14 mouse cellular contexts compared by ENCODE assay signal in the genomic region with DNA sequence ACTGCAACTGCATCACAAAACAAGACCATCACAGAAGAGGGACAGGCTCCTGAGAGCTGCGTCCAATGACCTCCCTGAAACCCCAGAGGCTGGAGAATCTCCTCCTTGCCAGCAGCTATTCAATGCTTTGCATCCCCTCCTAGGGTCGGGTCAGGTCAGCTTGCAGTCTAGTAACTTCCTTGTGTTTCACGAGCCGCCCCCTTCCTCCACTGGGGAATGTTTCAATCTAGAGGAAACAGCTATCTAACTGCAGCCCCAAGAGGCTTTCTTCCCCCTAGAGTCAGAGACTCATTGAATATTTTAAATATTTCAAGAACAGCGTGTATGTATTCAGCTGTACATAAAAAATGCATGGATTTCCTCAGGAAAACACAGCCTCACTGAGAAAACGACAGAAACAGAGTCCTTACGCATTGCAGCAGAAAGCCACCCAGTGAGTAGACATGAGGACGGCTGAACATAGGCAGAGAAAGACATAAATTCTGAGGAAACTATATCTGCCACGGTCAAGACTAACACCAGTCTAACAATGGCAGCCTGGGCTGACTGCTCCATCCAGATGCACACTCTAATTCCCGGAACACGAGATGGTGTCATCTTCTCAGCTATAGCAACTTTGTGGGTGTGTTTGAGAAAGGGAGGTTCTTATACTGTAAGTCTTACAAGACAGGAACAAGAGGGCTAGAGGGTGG.
DNase-seq lines count a peak whose midpoint lies in the region; ATAC-seq and TF ChIP-seq lines count a peak whose summit lies in the region.
"Had no signal": no experiment of that assay in that cellular context is flagged by ENCODE, and none has a peak within 500 bp of the region (broad histone marks: within the 10 kb centered on the region; RNA-seq: fewer than 3 reads in every experiment).

No protein-coding gene starts in this region.

- WGBS in limb, embryonic 14.5 days: 49% methylated on average over 11 of the region's 11 CpGs
- 70% methylated on average over 11 of the region's 11 CpGs for WGBS in limb, embryonic 10.5 days
- WGBS in heart, embryonic 15.5 days: 48% methylated on average over 11 of the region's 11 CpGs
- 21% methylated on average over 11 of the region's 11 CpGs for WGBS in kidney, embryonic 15.5 days

- H3K36me3 ChIP-seq in limb, embryonic 14.5 days (ENCODE audit: control insufficient read depth, insufficient read depth, low read length): no peaks in the 10 kb centered on the region
- no peaks in the 10 kb centered on the region for H3K36me3 ChIP-seq in limb, embryonic 10.5 days
- no peaks in the 10 kb centered on the region for H3K36me3 ChIP-seq in heart, embryonic 15.5 days
- H3K36me3 ChIP-seq in kidney, embryonic 15.5 days: no peaks in the 10 kb centered on the region
- H3K36me3 ChIP-seq: embryonic facial prominence, embryonic 12.5 days had no signal

- no peak overlapping the region; the same call in 1 of the 2 replicates for H3K27ac ChIP-seq in limb, embryonic 14.5 days (replicated peaks; ENCODE audit: low read depth, low read length)
- no peak overlapping the region for H3K27ac ChIP-seq in limb, embryonic 10.5 days
- 0 out of 2 replicates have a peak overlapping the region, but pooled peaks have one; percentile 32 for H3K27ac ChIP-seq in heart, embryonic 15.5 days
- peak overlapping the region; percentile 74 for H3K27ac ChIP-seq in kidney, embryonic 15.5 days
- H3K27ac ChIP-seq: embryonic facial prominence, embryonic 12.5 days; macrophage had no signal

- no peak for TF ChIP-seq POLR2A in limb, embryonic 14.5 days (IDR thresholded peaks at IDR 0.05; ENCODE audit: borderline replicate concordance, extremely low read depth, insufficient read depth, insufficient read length)

- no peaks in the 10 kb centered on the region for H3K27me3 ChIP-seq in limb, embryonic 14.5 days (ENCODE audit: control insufficient read depth, insufficient read depth, low read length)
- no peaks in the 10 kb centered on the region for H3K27me3 ChIP-seq in limb, embryonic 10.5 days (ENCODE audit: low read depth, poor library complexity, severe bottlenecking)
- no peaks in the 10 kb centered on the region for H3K27me3 ChIP-seq in heart, embryonic 15.5 days
- H3K27me3 ChIP-seq in kidney, embryonic 15.5 days: no peaks in the 10 kb centered on the region
- H3K27me3 ChIP-seq: CH12.LX; embryonic facial prominence, embryonic 12.5 days had no signal

- H3K4me3 ChIP-seq in limb, embryonic 14.5 days (replicated peaks; ENCODE audit: low read length): no peak overlapping the region
- H3K4me3 ChIP-seq in limb, embryonic 10.5 days: no peak overlapping the region
- no peak overlapping the region for H3K4me3 ChIP-seq in heart, embryonic 15.5 days
- no peak overlapping the region for H3K4me3 ChIP-seq in kidney, embryonic 15.5 days (replicated peaks)
- H3K4me3 ChIP-seq: embryonic facial prominence, embryonic 12.5 days had no signal

- no peak overlapping the region for H3K9ac ChIP-seq in limb, embryonic 14.5 days (ENCODE audit: low read depth, low read length, severe bottlenecking)
- H3K9ac ChIP-seq in heart, embryonic 15.5 days: no peak overlapping the region
- H3K9ac ChIP-seq in kidney, embryonic 15.5 days: no peak overlapping the region
- H3K9ac ChIP-seq: embryonic facial prominence, embryonic 12.5 days had no signal

- H3K4me1 ChIP-seq in limb, embryonic 14.5 days (ENCODE audit: control insufficient read depth, insufficient read depth, low read length): no peaks in the 10 kb centered on the region; the same call in 1 of the 2 replicates
- 0 out of 2 replicates have a peak, but pooled peaks cover 4% of the 10 kb centered on the region for H3K4me1 ChIP-seq in limb, embryonic 10.5 days
- H3K4me1 ChIP-seq in heart, embryonic 15.5 days (replicated peaks): 0 out of 2 replicates have a peak, but pooled peaks cover 3% of the 10 kb centered on the region
- peaks cover 12% of the 10 kb centered on the region for H3K4me1 ChIP-seq in kidney, embryonic 15.5 days
- H3K4me1 ChIP-seq: embryonic facial prominence, embryonic 12.5 days had no signal

- no peak; the same call in 1 of the 2 replicates for ATAC-seq in limb, embryonic 14.5 days (ENCODE audit: low FRiP score, low read depth)
- ATAC-seq in heart, embryonic 15.5 days (replicated peaks; ENCODE audit: insufficient number of reproducible peaks, insufficient read depth, low FRiP score, low read depth): 0 out of 2 replicates have a peak, but pooled peaks have one; percentile 41
- ATAC-seq in kidney, embryonic 15.5 days (replicated peaks; ENCODE audit: low FRiP score): peak; percentile 73
- ATAC-seq: inflammation-experienced regulatory T-cells, adult 6 months had no signal

- no peaks in the 10 kb centered on the region for H3K9me3 ChIP-seq in limb, embryonic 14.5 days (ENCODE audit: control insufficient read depth, low read length)
- no peaks in the 10 kb centered on the region; the same call in 1 of the 2 replicates for H3K9me3 ChIP-seq in limb, embryonic 10.5 days (replicated peaks)
- no peaks in the 10 kb centered on the region for H3K9me3 ChIP-seq in heart, embryonic 15.5 days (replicated peaks)
- H3K9me3 ChIP-seq in kidney, embryonic 15.5 days (replicated peaks): no peaks in the 10 kb centered on the region
- H3K9me3 ChIP-seq: embryonic facial prominence, embryonic 12.5 days had no signal

- peak; percentile 22 for DNase-seq in limb, embryonic 14.5 days (ENCODE audit: low spot score)
- DNase-seq in limb, embryonic 10.5 days (ENCODE audit: low spot score): no peak
- peak; percentile 29 for DNase-seq in embryo, embryonic 9.5 days (ENCODE audit: extremely low spot score)
- no peak for DNase-seq in right cerebral cortex, postnatal 14 days
- DNase-seq in T-cell, adult 2 months (ENCODE audit: low spot score): no peak
- no peak for DNase-seq in spleen, adult 12 weeks (ENCODE audit: low spot score)
- DNase-seq: left cerebral cortex, postnatal 4 days; right cerebral cortex, postnatal 4 days had no signal

- no peak overlapping the region for H3K4me2 ChIP-seq in limb, embryonic 14.5 days (replicated peaks; ENCODE audit: low read depth, low read length, severe bottlenecking)
- H3K4me2 ChIP-seq in heart, embryonic 15.5 days: no peak overlapping the region
- H3K4me2 ChIP-seq in kidney, embryonic 15.5 days: no peak overlapping the region
- H3K4me2 ChIP-seq: embryonic facial prominence, embryonic 12.5 days had no signal

Comparison
In these comparisons a context has a peak if more than half of its experiments do, and no peak if none do; other contexts are left out.
1. DNase-seq: peak in limb, embryonic 14.5 days (single experiment) and embryo, embryonic 9.5 days (single experiment); none in limb, embryonic 10.5 days (single experiment), right cerebral cortex, postnatal 14 days (single experiment), T-cell, adult 2 months (single experiment) and spleen, adult 12 weeks (single experiment).
2. H3K27ac ChIP-seq: peak in heart, embryonic 15.5 days (single experiment) and kidney, embryonic 15.5 days (single experiment); none in limb, embryonic 14.5 days (single experiment) and limb, embryonic 10.5 days (single experiment).